Mouse (Mus musculus) lung, embryonic 16.5 days (tissue): Measurements from ENCODE around the gene Ccpg1. TPM values are rescaled to one million over a fixed set of nuclear protein-coding genes. Genes with fewer than 3 reads are reported as not detected.

ENCODE experiments used
- ATAC-seq: fragments of 200-750 bp; cut with Nextera tagmentation; 2 replicates; pipeline ENCODE4 v1.8.0; 2017; ENCODE audit warnings: low read depth, mild to moderate bottlenecking, moderate library complexity
- H3K27ac ChIP-seq: fragments of 300-500 bp; sonication (generic); 2 replicates; pipeline ENCODE4 v1.5.1; 2014; ENCODE audit warnings: mild to moderate bottlenecking, control low read depth, low read length
- H3K27me3 ChIP-seq: fragments of 300-500 bp; sonication (generic); 2 replicates; pipeline ENCODE4 v1.6.1; 2014; ENCODE audit warnings: low read depth, low read length, mixed read lengths; ENCODE audit not compliant: control insufficient read depth, insufficient read depth
- H3K36me3 ChIP-seq: fragments of 300-500 bp; sonication (generic); 2 replicates; pipeline ENCODE4 v1.6.1; 2014; ENCODE audit warnings: low read length; ENCODE audit not compliant: control insufficient read depth, insufficient read depth
- H3K4me1 ChIP-seq: fragments of 300-500 bp; sonication (generic); replicated peaks from 2 replicates; pipeline ENCODE4 v1.6.1; 2014; ENCODE audit warnings: low read length, mixed read lengths; ENCODE audit not compliant: control insufficient read depth, insufficient read depth
- H3K4me2 ChIP-seq: fragments of 300-500 bp; sonication (generic); 2 replicates; pipeline ENCODE4 v1.6.1; 2014; ENCODE audit warnings: low read depth, low read length, control low read depth
- H3K4me3 ChIP-seq: fragments of 300-500 bp; sonication (generic); 2 replicates; pipeline ENCODE4 v1.5.1; 2014; ENCODE audit warnings: mild to moderate bottlenecking, low read length, control low read depth
- H3K9ac ChIP-seq: fragments of 300-500 bp; sonication (generic); 2 replicates; pipeline ENCODE4 v1.6.1; 2014; ENCODE audit warnings: low read length, control low read depth
- H3K9me3 ChIP-seq: fragments of 300-500 bp; sonication (generic); 2 replicates; pipeline ENCODE4 v1.6.1; 2016; ENCODE audit warnings: low read length; ENCODE audit not compliant: control insufficient read depth
- WGBS: fragments of 180-500 bp; shearing (Covaris S2); extraction: QIAGEN DNeasy Blood & Tissue Kit; methylation state at CpG from one replicate; pipeline ENCODE4 v1.1.7; 2014; 5-methylcytosine and 5-hydroxymethylcytosine counted together
- polyA plus RNA-seq: library from polyadenylated mRNA; unstranded; fragments of >200 nt; fragmentation: Nextera tagmentation; extraction: Ambion mirVana; gene quantifications from 2 replicates; pipeline ENCODE4 v1.2.1, GENCODE M21; 2015

The Ccpg1 gene
- polyA plus RNA-seq, 1 experiment from 2014 or later, result 38.5 TPM

- H3K4me1 ChIP-seq, result no peaks in the 10 kb centered on the region
- H3K36me3 ChIP-seq, result peaks cover 9% of the 10 kb centered on the region; the same call in 1 of the 2 replicates
- no peaks in the 10 kb centered on the region for H3K9me3 ChIP-seq
- WGBS, result 73% methylated on average over 8 of the region's 8 CpGs
- no peak overlapping the region for H3K4me2 ChIP-seq
- no peak overlapping the region for H3K27ac ChIP-seq
- ATAC-seq, result no peak
- H3K9ac ChIP-seq, result no peak overlapping the region
- H3K4me3 ChIP-seq, result no peak overlapping the region
- no peaks in the 10 kb centered on the region for H3K27me3 ChIP-seq
Measured at GRCm38 (mm10) chr9:73004076-73004475, 18.8 kb downstream of the Ccpg1 start.

GRCm38 (mm10) chr9:73005106-73005505 is 19.9 kb downstream of the Ccpg1 start:
- no peak overlapping the region for H3K9ac ChIP-seq
- no peak overlapping the region for H3K27ac ChIP-seq
- no peak overlapping the region for H3K4me3 ChIP-seq
- peaks cover 9% of the 10 kb centered on the region; the same call in 1 of the 2 replicates for H3K36me3 ChIP-seq
- H3K27me3 ChIP-seq, result no peaks in the 10 kb centered on the region
- 80% methylated on average over 6 of the region's 6 CpGs for WGBS
- no peak for ATAC-seq
- H3K4me1 ChIP-seq, result no peaks in the 10 kb centered on the region
- H3K9me3 ChIP-seq, result no peaks in the 10 kb centered on the region
- H3K4me2 ChIP-seq, result no peak overlapping the region

- H3K4me3 ChIP-seq, result no peak overlapping the region
- no peaks in the 10 kb centered on the region for H3K27me3 ChIP-seq
- no peaks in the 10 kb centered on the region for H3K4me1 ChIP-seq
- 88% methylated on average over 3 of the region's 3 CpGs for WGBS
- H3K27ac ChIP-seq, result no peak overlapping the region
- H3K36me3 ChIP-seq, result peaks cover 13% of the 10 kb centered on the region; the same call in 1 of the 2 replicates
- no peak overlapping the region for H3K4me2 ChIP-seq
- no peak for ATAC-seq
- no peaks in the 10 kb centered on the region for H3K9me3 ChIP-seq
- H3K9ac ChIP-seq, result no peak overlapping the region
Measured at GRCm38 (mm10) chr9:73006175-73006574, 20.9 kb downstream of the Ccpg1 start.

DNA sequence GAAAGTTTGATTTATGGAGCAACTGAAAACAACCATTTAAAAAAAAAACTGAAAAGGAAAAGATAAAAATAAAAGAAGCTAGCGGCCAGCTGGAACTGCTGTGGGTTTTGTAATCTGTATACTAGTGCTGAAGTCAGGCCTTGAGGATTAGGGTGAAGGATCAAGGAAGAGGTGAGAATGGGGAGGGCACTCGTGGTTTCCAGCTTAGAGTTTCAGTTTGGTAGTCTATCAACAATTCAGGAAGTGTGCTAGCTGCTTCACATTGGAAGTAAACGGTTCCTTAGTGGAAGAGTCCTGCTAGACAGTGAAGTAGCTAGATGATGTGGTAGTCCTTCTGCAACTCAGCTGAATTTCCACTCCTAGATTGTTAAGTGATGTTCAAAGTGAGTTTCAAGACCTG is 23.2 kb downstream of the Ccpg1 start:
- H3K4me2 ChIP-seq, result no peak overlapping the region
- peaks cover 17% of the 10 kb centered on the region; the same call in 1 of the 2 replicates for H3K36me3 ChIP-seq
- ATAC-seq, result no peak
- H3K9ac ChIP-seq, result no peak overlapping the region
- H3K27ac ChIP-seq, result no peak overlapping the region
- no peaks in the 10 kb centered on the region for H3K9me3 ChIP-seq
- H3K27me3 ChIP-seq, result no peaks in the 10 kb centered on the region
- no peak overlapping the region for H3K4me3 ChIP-seq
- 50% methylated on average over 3 of the region's 3 CpGs for WGBS
- H3K4me1 ChIP-seq, result no peaks in the 10 kb centered on the region

GRCm38 (mm10) chr9:73012629-73013028 is 27.4 kb downstream of the Ccpg1 start:
- no peaks in the 10 kb centered on the region for H3K4me1 ChIP-seq
- peaks cover 20% of the 10 kb centered on the region for H3K36me3 ChIP-seq
- no peak overlapping the region for H3K4me3 ChIP-seq
- no peak overlapping the region for H3K4me2 ChIP-seq
- no peaks in the 10 kb centered on the region for H3K9me3 ChIP-seq
- no peak for ATAC-seq
- H3K27me3 ChIP-seq, result no peaks in the 10 kb centered on the region
- no peak overlapping the region for H3K27ac ChIP-seq
- 85% methylated on average over 4 of the region's 4 CpGs for WGBS
- no peak overlapping the region for H3K9ac ChIP-seq

GRCm38 (mm10) chr9:73014724-73015123 is 29.5 kb downstream of the Ccpg1 start:
- peaks cover 23% of the 10 kb centered on the region for H3K36me3 ChIP-seq
- no peak for ATAC-seq
- WGBS, result 77% methylated on average over 13 of the region's 13 CpGs

DNA sequence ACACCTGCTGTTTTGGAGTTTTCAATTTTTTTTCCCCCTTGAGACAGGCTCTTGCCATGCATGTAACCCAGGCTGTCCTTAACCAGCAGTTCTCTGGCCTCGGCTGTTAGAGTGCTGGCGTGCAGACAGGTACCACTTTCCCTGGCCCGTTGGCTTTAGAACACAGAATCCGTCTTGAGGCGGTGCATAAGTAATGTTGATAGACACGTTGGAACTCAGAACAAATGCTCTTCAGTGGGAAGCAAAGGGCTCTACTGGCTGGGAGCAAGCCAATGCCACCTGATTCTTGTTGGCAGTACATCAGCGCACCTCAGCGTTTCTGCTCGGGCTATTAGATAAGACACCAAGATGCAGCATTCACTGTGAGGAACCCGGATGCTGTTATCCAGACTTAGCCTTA is 34.6 kb downstream of the Ccpg1 start:
- WGBS, result 85% methylated on average over 10 of the region's 10 CpGs
- peaks cover 13% of the 10 kb centered on the region for H3K36me3 ChIP-seq
- H3K9me3 ChIP-seq, result no peaks in the 10 kb centered on the region
- no peak overlapping the region for H3K27ac ChIP-seq
- H3K27me3 ChIP-seq, result no peaks in the 10 kb centered on the region
- ATAC-seq, result no peak
- H3K4me3 ChIP-seq, result no peak overlapping the region
- H3K4me1 ChIP-seq, result no peaks in the 10 kb centered on the region
- no peak overlapping the region for H3K4me2 ChIP-seq
- no peak overlapping the region for H3K9ac ChIP-seq

More at GRCm38 (mm10) chr9:73014724-73015123, 29.5 kb downstream of the Ccpg1 start:
- Histone ChIP-seq H3K4me2 (no peak overlapping the region), H3K27ac (no peak overlapping the region), H3K27me3 (no peaks in the 10 kb centered on the region), H3K4me1 (no peaks in the 10 kb centered on the region), H3K4me3 (no peak overlapping the region), H3K9ac (no peak overlapping the region), H3K9me3 (no peaks in the 10 kb centered on the region)

GRCm38 (mm10) chr9:73020566-73021097 is 35.4 kb downstream of the Ccpg1 start:
- Histone ChIP-seq H3K9ac (no peak overlapping the region), H3K27ac (no peak overlapping the region), H3K4me2 (no peak overlapping the region), H3K4me3 (no peak overlapping the region), H3K27me3 (no peaks in the 10 kb centered on the region), H3K36me3 (peaks cover 12% of the 10 kb centered on the region), H3K9me3 (no peaks in the 10 kb centered on the region), H3K4me1 (no peaks in the 10 kb centered on the region)
- 88% methylated on average over 5 of the region's 5 CpGs for WGBS
- ATAC-seq, result no peak

DNA sequence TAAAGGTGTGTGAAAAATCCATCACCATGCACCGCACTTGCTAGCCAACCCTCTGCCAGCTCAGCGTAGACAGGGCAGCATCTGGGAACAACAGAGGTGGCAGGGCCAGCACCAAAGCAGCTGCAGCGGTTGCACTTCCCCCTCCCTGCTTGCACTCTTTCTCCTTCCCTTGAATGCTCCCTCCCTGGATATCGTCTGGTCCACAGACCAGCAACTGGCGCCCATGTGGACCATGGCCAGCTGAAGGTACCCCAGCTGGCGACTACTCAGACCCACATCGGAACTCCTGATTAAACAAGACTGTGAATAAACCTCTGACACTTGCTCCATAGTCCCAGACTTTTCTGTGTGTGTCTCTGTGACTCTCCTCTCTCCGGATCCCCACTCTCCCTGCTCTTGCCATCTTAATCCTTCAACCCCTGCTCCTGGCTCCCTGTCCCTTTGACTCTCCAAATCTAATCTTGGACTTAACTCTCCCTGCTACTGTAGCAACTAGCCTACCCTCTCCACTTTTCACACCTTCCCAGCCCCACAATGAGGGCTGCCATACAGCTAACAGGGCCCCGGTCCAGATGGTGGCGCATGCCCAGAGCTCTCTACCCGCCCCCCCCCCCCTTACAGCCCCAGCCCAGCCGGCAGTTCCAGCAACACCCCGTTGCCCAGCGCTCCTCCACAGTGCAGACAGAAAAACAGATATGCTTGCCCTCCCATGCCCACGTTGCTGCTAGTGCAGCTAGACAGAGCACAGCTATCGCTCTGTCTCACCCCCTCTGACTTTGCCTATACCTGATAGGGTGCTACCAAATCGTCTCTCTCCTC is 40.8 kb downstream of the Ccpg1 start:
- ATAC-seq, result peak; percentile 41; the same call in 1 of the 2 replicates
- no peaks in the 10 kb centered on the region for H3K4me1 ChIP-seq
- no peak overlapping the region for H3K9ac ChIP-seq
- H3K27ac ChIP-seq, result no peak overlapping the region
- no peaks in the 10 kb centered on the region for H3K9me3 ChIP-seq
- no peaks in the 10 kb centered on the region for H3K27me3 ChIP-seq
- H3K4me3 ChIP-seq, result no peak overlapping the region
- no peak overlapping the region for H3K4me2 ChIP-seq
- WGBS, result 28% methylated on average over 16 of the region's 17 CpGs
- H3K36me3 ChIP-seq, result no peaks in the 10 kb centered on the region; the same call in 1 of the 2 replicates
